Mouse (Mus musculus): Measurements from ENCODE around the gene Ppm1h.

Ppm1h gene

GRCm38 (mm10) chr10:122747151-122747925 is 68.8 kb downstream of the Ppm1h start:
- no peak for DNase-seq

DNA sequence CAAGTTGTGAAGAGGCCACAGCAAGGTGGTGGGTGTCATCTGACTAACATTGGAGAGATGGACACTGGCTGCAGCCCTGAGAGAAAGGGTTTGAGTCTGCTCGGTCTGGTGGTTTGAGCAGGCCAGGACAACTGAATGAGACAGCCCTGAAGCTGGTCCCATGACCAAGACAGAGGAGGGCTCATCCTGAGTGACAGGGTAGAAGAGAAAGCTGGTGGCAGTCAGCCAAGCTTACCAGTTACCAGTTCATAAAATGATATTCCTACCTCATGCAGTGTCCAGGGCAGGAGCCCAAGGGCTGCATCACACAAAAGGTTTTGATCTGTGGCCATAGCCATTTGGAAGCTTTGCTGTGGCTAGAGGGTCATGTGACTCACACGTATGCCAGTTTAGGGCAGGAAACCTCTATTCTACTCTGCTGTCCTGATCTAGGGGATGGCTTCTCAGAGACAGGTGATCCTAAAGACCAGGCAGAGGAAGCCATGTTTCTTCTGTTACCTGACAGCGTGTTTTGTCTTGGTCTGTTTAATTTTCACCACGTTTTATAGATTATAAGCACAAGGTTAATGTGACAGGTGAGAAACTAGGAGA is 69.9 kb downstream of the Ppm1h start:
- DNase-seq: no peak

DNA sequence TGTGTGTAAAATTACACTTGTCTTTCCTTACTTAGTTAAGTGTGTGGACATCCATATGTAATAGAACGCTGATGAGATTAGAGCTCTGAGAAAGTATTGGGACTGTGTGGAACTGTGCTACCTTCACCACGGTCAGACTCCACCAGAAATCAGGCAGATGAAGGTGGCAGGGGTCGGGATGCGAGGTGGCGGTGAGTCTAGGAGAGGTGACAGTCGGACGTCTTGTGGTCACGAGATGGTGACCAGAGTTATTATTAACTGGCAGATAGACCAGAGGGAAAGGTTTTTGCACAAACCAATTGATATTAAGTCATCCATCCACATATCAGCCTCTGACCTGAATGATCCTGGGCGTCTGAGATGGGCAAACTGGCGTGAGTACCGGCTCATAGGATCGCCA is 70.5 kb downstream of the Ppm1h start:
- no peak for DNase-seq

GRCm38 (mm10) chr10:122749876-122750275 is 71.3 kb downstream of the Ppm1h start:
- DNase-seq: no peak

GRCm38 (mm10) chr10:122752950-122753923 is 74.7 kb downstream of the Ppm1h start:
- no peak for DNase-seq

DNA sequence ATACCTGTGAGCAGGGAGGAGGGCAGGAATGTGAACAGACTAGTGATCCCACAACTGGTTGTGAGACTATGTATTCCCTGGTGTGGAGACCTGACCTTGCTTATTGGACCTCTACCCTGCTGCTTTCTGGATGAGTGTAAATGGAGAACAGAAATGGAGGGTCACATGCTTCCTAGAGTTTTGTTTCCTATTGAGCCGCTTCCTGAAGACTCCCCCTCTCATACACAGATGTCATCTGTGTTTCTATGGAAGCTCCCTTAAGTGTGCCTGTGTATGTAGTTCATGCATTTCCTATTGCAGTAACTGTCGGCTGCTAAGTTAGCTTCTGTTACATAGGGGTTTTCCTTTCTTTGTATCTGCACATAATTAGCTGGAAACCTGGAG is 75.4 kb downstream of the Ppm1h start:
- DNase-seq: no peak

GRCm38 (mm10) chr10:122754967-122755366 is 76.4 kb downstream of the Ppm1h start:
- no peak for DNase-seq

DNA sequence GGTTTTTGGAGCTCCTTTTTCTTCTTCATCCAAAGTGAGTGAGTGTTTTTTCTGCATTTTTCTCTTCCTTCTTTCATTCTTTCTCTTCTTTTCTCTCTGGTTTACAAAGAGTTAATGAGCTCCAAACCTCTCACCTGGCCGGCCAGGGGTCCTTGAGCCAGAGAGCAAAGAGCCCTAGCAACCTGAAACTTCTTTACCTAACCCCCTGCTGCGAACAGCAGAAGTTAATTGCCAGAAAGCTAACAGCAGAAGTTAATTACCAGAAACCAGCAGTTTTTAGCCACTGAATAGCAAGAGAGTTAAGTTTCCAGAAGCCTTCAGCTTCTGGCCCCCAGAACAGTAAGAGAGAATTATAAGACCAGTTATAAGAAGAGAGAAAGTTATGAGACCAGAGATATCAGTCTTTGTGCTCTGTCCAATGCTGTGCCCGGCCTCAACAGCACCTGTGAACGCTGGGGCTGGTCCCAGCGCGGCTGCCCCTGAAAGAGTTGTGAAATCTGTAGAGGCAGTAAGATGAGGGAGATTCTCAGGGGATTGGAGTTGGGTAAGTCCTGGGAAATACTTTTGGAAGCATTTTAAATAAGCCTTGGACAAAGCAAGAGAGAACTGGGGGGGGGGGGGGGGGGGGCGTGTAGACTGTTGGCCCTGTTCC is 78.4 kb downstream of the Ppm1h start:
- no peak for DNase-seq

DNA sequence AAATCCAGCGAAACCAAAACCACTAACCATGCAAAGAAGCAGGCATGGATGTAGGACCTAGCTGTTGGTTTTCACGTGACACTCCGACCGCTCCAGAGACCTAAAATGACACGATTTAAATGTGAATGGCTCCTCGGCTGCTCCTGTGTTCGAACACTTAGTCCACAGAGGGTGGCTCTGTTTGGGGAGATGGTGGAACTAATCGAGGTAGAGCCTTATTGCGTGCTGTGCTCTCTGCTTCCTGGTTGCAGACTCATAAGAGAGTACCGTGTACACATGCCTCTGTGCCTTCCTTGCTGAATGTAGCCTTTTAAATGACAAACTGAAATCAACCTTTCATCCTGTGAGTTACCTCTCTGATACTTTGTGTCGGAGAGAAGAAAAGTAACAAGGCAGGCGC is 79.2 kb downstream of the Ppm1h start:
- DNase-seq: no peak

DNA sequence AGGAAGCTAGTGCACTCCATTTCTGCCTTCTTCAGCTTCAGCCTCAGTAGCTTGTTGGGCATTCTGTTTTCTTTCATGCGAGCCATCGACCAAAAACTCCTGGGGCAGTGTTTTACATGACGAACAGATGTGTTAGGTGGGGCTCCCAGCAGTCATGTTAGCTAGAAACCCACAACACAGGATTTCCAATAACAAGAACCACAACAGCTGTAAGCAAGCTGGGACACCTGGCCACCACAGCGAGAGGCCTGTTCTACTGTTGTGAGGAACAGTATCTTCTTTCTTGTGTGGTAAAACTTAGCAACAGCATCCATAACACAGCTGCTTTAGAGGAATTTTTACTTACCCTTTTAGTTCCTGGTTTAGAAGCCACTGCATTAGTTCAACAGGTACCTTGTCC is 79.8 kb downstream of the Ppm1h start:
- no peak for DNase-seq

DNA sequence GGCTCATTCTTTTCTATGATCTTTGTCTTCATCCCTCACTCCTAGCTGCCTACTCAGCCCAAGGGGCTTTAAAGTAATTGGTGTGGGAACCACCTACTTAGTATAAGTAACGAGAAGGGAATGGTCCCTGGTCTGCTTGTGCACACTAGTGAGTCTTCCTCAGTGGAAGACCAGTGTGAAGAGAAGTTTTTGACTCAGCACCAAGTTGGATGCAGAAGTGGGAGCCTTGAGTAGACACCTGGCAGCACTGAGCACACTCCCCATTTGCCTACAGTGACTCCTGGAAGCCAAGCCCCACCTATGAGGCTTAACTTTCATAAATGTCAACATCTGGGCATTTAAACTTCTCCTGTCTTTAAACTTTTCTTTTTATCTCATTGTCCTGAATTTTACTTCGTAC is 81.2 kb downstream of the Ppm1h start:
- DNase-seq: no peak

GRCm38 (mm10) chr10:122760469-122761307 is 82.1 kb downstream of the Ppm1h start:
- DNase-seq: no peak

- no peak for DNase-seq
These were observed 84.4 kb downstream of the Ppm1h start for GRCm38 (mm10) chr10:122762772-122763511.

GRCm38 (mm10) chr10:122763596-122763995 is 85.0 kb downstream of the Ppm1h start:
- no peak for DNase-seq

DNA sequence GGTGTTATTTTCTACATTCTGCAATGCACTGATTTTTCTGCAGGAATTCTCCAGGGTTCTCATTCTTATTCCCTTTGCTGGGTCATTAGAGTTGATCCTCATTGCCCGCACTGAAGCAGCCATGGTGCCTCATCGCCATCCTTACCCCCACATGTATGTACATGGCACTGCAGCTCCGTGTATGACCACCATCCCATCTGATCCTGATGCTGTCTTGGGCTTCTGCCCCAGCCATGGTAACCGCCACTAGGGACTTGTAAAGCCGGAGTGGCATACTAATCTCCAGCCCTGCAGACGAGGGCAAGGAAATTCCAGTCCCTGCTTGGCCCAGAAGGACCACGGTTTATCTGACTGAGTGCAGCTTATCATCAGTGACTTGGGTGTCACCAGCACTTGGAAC is 86.1 kb downstream of the Ppm1h start:
- no peak for DNase-seq

- DNase-seq: no peak
These were observed 87.0 kb downstream of the Ppm1h start for GRCm38 (mm10) chr10:122765521-122765920.

DNA sequence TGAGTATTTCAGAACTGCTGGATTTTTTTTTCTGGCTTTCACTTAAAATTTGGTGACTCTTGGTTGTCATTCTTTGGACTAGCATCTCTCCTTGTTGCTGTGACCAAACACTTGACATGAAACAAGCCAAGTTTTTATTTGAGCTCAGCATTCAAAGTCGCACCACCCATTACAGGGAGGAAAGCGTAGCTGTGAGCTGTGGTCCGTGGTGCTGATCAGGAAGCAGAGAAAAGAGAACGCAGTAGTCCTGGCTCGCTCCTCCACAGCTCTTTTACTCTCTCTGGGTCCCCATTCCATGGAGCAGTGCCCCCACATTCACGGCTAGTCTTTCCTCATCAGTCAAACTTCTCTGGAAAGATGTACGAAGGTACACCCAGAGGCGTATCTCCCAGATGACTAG is 87.4 kb downstream of the Ppm1h start:
- no peak for DNase-seq

DNA sequence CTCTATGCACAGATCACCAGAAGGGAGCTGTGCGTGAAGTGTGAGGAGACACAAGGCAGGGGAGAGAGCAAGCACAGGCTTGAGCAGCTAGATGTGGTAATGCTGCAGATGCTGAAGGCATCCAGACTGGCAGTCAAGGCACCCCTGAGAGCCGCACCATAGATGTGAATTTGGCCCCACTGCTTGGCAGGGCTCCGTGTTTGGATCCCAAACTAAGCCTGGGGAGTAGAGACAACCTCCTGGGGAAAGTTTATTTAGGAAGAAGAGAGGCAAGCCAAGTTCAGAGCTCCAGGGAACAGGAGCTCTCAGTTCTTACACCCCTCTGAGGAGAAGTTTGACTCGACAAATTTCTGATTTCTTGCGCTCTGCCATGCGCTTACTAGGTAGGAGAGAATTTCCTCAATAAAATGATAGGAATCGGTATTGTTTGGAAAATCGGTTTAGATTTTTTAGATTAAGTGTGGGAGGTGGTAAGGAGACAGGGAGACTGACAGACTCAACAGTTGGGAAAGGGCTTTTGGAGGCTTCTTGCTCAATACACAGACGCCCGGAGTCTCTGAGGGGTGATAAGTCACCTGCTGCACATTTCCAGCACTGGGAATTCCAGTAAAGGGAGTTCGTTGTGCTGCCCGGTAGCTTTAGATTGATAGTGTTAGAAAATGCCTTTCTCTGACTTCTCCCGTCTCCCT is 89.8 kb downstream of the Ppm1h start:
- DNase-seq: no peak

DNA sequence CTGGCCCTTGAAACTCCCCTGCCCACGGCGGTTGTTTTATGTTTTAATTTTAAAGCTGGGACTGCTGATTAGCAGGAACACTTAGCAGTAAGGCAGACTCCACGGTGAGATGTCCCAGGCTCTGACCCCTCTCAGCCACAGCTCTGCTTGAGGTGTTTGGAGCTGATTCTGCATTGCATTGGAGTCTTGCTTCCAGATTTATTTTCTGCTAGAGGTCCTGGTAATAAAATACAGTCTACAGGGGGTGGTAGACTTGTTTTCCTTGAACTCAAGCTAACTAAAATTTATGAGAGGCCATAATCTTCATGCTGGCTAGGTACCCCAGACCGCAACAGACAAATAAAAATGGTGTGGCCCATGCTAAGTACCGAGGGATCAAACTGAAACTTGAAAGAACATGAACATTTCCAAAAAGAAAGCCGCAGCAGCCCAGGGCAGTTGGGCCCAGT is 90.4 kb downstream of the Ppm1h start:
- no peak for DNase-seq

DNA sequence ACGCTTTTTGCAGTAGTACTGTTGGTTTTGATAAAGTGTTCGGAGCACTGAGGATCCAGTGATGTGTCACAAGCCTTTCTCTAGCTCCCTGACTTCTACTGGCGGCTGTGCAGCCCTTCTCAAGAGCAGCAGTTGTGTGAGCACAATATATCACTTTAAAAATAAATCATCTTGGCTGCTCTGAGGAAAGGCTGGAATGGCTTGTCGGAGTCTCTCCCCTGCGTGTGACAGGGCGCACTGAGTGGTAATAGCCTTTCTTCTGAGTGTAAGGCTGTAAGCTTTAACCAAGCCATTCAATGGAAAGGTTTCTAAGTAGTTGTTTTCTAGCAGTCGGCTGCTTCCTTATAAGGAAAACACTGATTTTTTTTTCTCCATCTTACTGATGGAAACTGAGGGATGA is 91.8 kb downstream of the Ppm1h start:
- DNase-seq: no peak

- no peak for DNase-seq
These were observed 92.4 kb downstream of the Ppm1h start for GRCm38 (mm10) chr10:122770987-122771386.

All from right cerebral cortex, adult 18-20 months (tissue).